Mouse (Mus musculus) bone marrow macrophage, adult 2 months (primary cell): Measurements from ENCODE around the gene Tex16. TPM values are rescaled to one million over a fixed set of nuclear protein-coding genes. Genes with fewer than 3 reads are reported as not detected.

Experiments used
- H3K27ac ChIP-seq: 2 replicates; pipeline ENCODE4 v1.5.1; 2012; ENCODE audit warnings: low read depth, low read length; ENCODE audit not compliant: insufficient read depth
- H3K4me1 ChIP-seq: 2 replicates; pipeline ENCODE4 v1.6.1; 2012; ENCODE audit warnings: low read length; ENCODE audit not compliant: control insufficient read depth, insufficient read depth
- H3K4me3 ChIP-seq: 2 replicates; pipeline ENCODE4 v1.5.1; 2012; ENCODE audit warnings: mild to moderate bottlenecking, low read length, moderate library complexity; ENCODE audit not compliant: insufficient read depth
- CTCF ChIP-seq: IDR thresholded peaks from 2 replicates; pipeline ENCODE4 v1.5.1; 2012; ENCODE audit warnings: low read depth, mild to moderate bottlenecking, low read length, moderate library complexity
- POLR2A ChIP-seq: IDR thresholded peaks from 2 replicates; pipeline ENCODE4 v1.6.1; 2012; ENCODE audit warnings: mild to moderate bottlenecking, low read depth, low read length, borderline replicate concordance
- polyA plus RNA-seq: library from polyadenylated mRNA; stranded (reverse); fragments of >200 nt; gene quantifications from 2 replicates; pipeline ENCODE4 v1.2.4, GENCODE M21; 2012; ENCODE audit not compliant: missing spikeins, insufficient read depth, insufficient read length

The Tex16 gene
- polyA plus RNA-seq, result not detected in 2 replicates

DNA sequence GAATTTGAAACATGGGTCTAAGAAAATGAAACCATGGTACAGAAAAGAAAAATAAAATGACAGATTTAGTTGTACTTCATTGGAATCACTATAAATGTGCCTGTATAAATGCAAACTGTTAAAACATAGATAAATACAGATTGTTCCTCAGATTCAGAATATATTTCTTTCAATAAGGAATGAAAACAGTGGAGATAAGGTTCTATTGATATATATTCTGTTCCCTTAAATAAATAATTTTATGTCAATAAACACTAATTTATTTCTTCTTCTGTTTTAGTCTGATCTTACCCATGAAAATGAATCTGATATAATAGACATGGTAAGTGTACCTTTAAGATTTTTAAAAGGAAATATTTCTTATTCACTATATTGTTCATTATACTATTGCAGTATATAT lies at the start of gene Tex16:
TSS of gene Tex16 (plus strand) at position 301 of the 400 bp plus-strand sequence.
- Histone ChIP-seq H3K4me3 (no peak within 1 kb of the TSS), H3K27ac (no peak within 1 kb of the TSS), H3K4me1 (no peaks in the 10 kb centered on the region)
- TF ChIP-seq CTCF, result no peak
- no peak for TF ChIP-seq POLR2A

GRCm38 (mm10) chrX:111999661-112000060 lies 11.1 kb upstream of the Tex16 start:
- TF ChIP-seq POLR2A, result no peak
- TF ChIP-seq CTCF, result no peak
- Histone ChIP-seq H3K4me3 (no peak overlapping the region), H3K27ac (no peak overlapping the region), H3K4me1 (no peaks in the 10 kb centered on the region)

Other genes starting within 250 kb of the Tex16 start
- gene Gm45194, start 119.6 kb upstream of the Tex16 start, polyA plus RNA-seq, result not detected in 2 replicates
- gene 4933403O08Rik, start 228.0 kb downstream of the Tex16 start, polyA plus RNA-seq, result not detected in 2 replicates